Mouse (Mus musculus): ENCODE measurements around the gene Lipe. TPM values are rescaled to one million over a fixed set of nuclear protein-coding genes. Genes with fewer than 3 reads are reported as not detected.
"Not testable (repeated sequence)": the region's sequence is repeated elsewhere in the genome, so short reads cannot be mapped to it uniquely, and the experiment has no call there.

The Lipe gene
- polyA plus RNA-seq, 1 experiment from 2014 or later: 8.3 TPM

DNA sequence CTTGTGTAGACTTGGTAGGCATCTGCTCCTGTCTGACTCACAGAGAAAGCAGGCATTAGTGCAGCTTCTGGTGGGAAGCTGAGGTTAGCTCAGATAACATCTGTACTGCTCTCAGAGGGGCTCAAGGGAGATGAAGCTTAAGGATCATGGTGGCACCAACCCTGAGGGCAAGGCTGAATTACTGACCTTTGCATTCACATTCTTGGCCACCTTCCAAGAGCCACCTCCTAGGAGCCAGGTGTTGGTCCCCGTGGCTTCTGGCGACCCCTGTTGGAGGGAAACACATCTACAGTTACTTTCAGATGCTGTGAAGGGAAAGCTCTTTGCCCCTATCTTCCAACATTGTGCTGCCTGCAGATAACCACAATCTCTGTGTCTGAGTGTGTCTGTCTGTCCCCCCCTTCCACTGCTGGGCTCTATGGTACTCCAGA is 4.2 kb upstream of the Lipe start:
- no peak overlapping the region for H3K9ac ChIP-seq (ENCODE audit: low read length)
- no peak overlapping the region for H3K4me2 ChIP-seq (ENCODE audit: low read depth, low read length)
- peaks cover 6% of the 10 kb centered on the region; the same call in 1 of the 2 replicates for H3K4me1 ChIP-seq (ENCODE audit: control insufficient read depth, insufficient read depth, low read length)
- H3K27me3 ChIP-seq (ENCODE audit: control insufficient read depth, insufficient read depth, low read length): no peaks in the 10 kb centered on the region
- no peak overlapping the region for H3K27ac ChIP-seq (ENCODE audit: low read length)
- no peak overlapping the region for H3K4me3 ChIP-seq (ENCODE audit: low read length)
- 0% methylated on average over 2 of the region's 2 CpGs for WGBS
- no peaks in the 10 kb centered on the region for H3K36me3 ChIP-seq (ENCODE audit: control insufficient read depth, insufficient read depth)
- H3K9me3 ChIP-seq (replicated peaks; ENCODE audit: control insufficient read depth, low read length): no peaks in the 10 kb centered on the region
- ATAC-seq (replicated peaks; ENCODE audit: extremely low read depth, insufficient read depth, low FRiP score): peak; percentile 41; the same call in 1 of the 2 replicates

DNA sequence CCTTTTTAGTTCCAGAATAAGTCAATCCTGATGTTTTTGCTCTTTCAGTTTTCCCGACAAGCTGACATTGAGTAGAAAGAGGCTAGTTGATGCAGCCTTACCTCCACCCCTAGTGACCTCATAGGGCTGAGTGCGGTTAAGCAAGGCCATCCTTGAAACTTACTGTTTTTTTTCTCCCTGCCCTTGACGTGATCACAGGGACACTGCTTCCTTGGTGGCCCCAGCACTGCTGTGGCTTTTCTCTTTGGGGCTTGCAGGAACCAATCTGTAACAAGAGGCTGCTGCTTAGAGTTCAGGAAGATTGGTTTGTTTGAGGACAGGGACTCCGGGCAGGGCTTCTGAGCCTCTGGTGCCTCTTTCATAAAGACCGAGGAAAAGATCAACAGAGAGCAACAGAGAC is 3.5 kb upstream of the Lipe start:
- Histone ChIP-seq H3K4me3 (ENCODE audit: low read length) (no peak overlapping the region), H3K4me1 (ENCODE audit: control insufficient read depth, insufficient read depth, low read length) (peaks cover 6% of the 10 kb centered on the region; the same call in 1 of the 2 replicates), H3K9me3 (replicated peaks; ENCODE audit: control insufficient read depth, low read length) (no peaks in the 10 kb centered on the region), H3K4me2 (ENCODE audit: low read depth, low read length) (no peak overlapping the region), H3K27me3 (ENCODE audit: control insufficient read depth, insufficient read depth, low read length) (no peaks in the 10 kb centered on the region), H3K36me3 (ENCODE audit: control insufficient read depth, insufficient read depth) (no peaks in the 10 kb centered on the region), H3K27ac (ENCODE audit: low read length) (no peak overlapping the region), H3K9ac (ENCODE audit: low read length) (no peak overlapping the region)
- 57% methylated on average over 5 of the region's 5 CpGs for WGBS
- ATAC-seq (replicated peaks; ENCODE audit: extremely low read depth, insufficient read depth, low FRiP score): no peak

DNA sequence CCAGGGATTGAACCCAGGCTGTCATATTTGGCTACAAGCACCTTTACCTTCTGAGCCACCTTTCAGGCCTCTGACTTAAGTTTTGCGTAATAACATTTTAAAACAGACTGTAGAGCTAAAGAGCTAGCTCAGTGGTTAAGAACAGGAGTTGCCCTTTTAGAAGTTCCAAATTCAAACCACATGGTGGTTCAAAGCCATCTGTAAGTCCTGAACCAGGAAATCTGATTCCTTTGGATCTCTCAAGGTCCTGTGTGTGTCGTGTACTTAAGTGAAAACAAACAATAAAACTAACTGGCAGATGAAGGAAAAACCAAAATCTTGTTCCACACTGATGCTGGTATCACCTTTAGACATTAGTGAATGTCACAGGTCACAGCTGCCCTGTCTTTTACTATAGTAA is 3.0 kb upstream of the Lipe start:
- WGBS: 75% methylated on average over 2 of the region's 2 CpGs
- no peak overlapping the region for H3K9ac ChIP-seq (ENCODE audit: low read length)
- no peak overlapping the region for H3K4me2 ChIP-seq (ENCODE audit: low read depth, low read length)
- H3K36me3 ChIP-seq (ENCODE audit: control insufficient read depth, insufficient read depth): no peaks in the 10 kb centered on the region
- ATAC-seq (replicated peaks; ENCODE audit: extremely low read depth, insufficient read depth, low FRiP score): no peak
- H3K27ac ChIP-seq (ENCODE audit: low read length): no peak overlapping the region
- H3K4me1 ChIP-seq (ENCODE audit: control insufficient read depth, insufficient read depth, low read length): peaks cover 6% of the 10 kb centered on the region; the same call in 1 of the 2 replicates
- H3K4me3 ChIP-seq (ENCODE audit: low read length): no peak overlapping the region
- no peaks in the 10 kb centered on the region for H3K27me3 ChIP-seq (ENCODE audit: control insufficient read depth, insufficient read depth, low read length)
- H3K9me3 ChIP-seq (replicated peaks; ENCODE audit: control insufficient read depth, low read length): no peaks in the 10 kb centered on the region

DNA sequence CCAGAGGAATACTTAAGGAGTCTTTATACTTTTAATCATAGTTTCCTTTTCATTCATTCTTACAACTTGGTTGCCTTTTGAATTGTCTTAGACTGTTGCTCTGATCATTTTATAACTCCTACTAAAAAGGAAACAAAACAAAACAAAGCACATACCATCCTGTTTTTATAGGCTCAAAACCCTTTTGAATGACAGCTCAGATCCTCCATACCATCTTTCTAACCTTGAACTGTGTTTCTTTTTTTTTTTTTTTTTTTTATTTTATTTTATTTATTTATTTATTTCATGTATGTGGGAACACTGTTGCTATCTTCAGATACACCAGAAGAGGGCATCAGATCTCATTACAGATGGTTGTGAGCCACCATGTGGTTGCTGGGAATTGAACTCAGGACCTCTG is 518 bp upstream of the Lipe start:
- H3K27me3 ChIP-seq (ENCODE audit: control insufficient read depth, insufficient read depth, low read length); H3K4me2 ChIP-seq (ENCODE audit: low read depth, low read length); H3K4me3 ChIP-seq (ENCODE audit: low read length); ATAC-seq (replicated peaks; ENCODE audit: extremely low read depth, insufficient read depth, low FRiP score); H3K9me3 ChIP-seq (replicated peaks; ENCODE audit: control insufficient read depth, low read length); H3K9ac ChIP-seq (ENCODE audit: low read length); H3K36me3 ChIP-seq (ENCODE audit: control insufficient read depth, insufficient read depth); H3K27ac ChIP-seq (ENCODE audit: low read length): not testable (repeated sequence)
- H3K4me1 ChIP-seq (ENCODE audit: control insufficient read depth, insufficient read depth, low read length): peaks cover 15% of the 10 kb centered on the region

DNA sequence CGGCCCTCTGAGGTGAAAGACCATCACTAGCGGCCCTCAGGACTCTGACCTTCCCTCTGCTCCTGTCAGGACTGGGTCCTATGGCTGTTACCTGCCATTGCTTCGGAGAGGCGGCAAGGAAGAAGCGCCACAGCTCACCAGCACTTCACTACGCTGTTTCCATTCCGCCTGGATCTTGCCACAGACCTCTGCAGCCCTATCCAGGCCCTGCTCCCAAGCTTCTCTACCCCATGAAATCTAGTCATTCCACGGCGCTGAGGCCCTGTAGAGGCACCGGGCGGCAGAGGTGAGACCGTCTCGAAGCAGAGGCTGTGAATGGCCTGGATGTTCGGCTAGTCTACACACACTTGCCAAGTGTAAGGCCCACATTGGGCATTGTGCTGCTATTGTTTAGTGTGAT is 1.9 kb downstream of the Lipe start:
- WGBS: 85% methylated on average over 14 of the region's 14 CpGs
- no peak for ATAC-seq (replicated peaks; ENCODE audit: extremely low read depth, insufficient read depth, low FRiP score)

DNA sequence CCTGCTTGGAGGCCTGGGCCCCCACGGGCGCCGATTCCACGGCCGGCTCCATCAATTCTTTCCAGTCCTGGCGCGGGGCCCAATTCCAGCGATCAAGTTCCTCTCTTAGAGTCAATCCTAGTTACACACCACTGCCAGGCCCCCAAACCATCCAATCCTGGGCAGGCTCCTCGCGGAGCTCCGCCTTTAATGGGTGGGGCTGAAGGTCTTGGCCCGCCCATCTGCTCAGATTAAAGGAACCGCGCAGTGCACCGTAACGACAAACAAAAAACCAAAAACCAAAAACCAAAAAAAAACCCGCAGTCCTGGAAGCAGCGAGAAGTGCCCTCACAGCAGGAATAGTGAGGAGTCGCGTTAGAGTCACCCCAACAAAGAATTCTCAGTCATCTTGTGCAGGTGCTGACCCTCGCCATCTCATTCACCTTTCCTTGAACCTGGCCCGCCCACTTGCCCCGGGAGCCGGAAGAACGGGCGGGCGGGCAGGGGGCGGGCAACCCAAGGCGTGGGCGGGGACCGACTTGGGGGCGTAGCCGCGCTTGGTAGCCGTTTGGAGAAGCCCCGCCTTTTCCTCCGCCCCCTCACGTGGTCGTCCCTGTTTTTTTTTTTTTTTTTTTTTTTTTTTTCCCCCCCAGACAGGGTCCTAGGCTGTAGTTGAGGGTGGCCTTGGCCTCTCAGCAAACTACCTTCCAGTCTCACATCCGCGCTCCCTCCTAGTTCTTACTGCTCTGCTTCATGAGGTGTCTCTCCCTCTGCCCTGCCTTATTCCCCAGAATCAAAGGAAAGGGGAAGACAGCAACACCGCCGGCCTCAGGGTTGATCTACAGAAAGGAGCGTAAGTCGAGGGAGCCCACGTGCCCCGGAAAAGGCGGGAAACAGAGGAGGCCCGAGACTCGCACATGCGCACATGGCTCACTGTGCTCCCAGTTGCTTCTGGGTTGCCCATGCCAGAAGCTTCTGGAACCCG is 2.7 kb downstream of the Lipe start:
- Histone ChIP-seq H3K27me3 (ENCODE audit: control insufficient read depth, insufficient read depth, low read length) (no peaks in the 10 kb centered on the region), H3K36me3 (ENCODE audit: control insufficient read depth, insufficient read depth) (no peaks in the 10 kb centered on the region), H3K4me1 (ENCODE audit: control insufficient read depth, insufficient read depth, low read length) (peaks cover 17% of the 10 kb centered on the region), H3K9ac (ENCODE audit: low read length) (peak overlapping the region; percentile 81), H3K4me3 (ENCODE audit: low read length) (peak overlapping the region; percentile 83), H3K9me3 (replicated peaks; ENCODE audit: control insufficient read depth, low read length) (no peaks in the 10 kb centered on the region), H3K27ac (ENCODE audit: low read length) (peak overlapping the region; percentile 66), H3K4me2 (ENCODE audit: low read depth, low read length) (peak overlapping the region; percentile 81)
- peak; percentile 99 for ATAC-seq (replicated peaks; ENCODE audit: extremely low read depth, insufficient read depth, low FRiP score)
- 6% methylated on average over 47 of the region's 52 CpGs for WGBS

More for the DNA sequence above, 1.9 kb downstream of the Lipe start:
- Histone ChIP-seq H3K36me3 (ENCODE audit: control insufficient read depth, insufficient read depth) (no peaks in the 10 kb centered on the region), H3K4me2 (ENCODE audit: low read depth, low read length) (peak overlapping the region; percentile 81), H3K4me1 (ENCODE audit: control insufficient read depth, insufficient read depth, low read length) (peaks cover 14% of the 10 kb centered on the region), H3K9me3 (replicated peaks; ENCODE audit: control insufficient read depth, low read length) (no peaks in the 10 kb centered on the region), H3K4me3 (ENCODE audit: low read length) (no peak overlapping the region), H3K27ac (ENCODE audit: low read length) (peak overlapping the region; percentile 54), H3K9ac (ENCODE audit: low read length) (no peak overlapping the region), H3K27me3 (ENCODE audit: control insufficient read depth, insufficient read depth, low read length) (no peaks in the 10 kb centered on the region)

DNA sequence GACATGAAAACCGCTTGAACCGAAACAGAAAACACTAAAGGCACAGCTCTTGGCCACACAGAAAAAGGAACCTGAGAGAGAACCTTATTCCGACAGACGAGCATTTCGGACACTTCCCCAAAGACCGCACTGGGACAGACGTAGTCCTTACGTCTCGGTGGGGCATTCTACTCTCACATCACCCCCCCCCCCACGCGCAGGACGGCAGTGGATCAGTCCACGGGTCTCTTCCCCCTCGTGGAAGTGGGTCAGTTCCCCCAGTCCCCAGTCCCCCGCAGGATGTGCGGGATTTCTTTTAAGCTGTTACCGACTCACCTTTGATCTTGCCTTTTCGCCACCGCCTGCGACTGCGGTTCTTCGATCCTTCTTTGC is 3.3 kb downstream of the Lipe start:
- WGBS: 1% methylated on average over 22 of the region's 22 CpGs
- H3K27ac ChIP-seq (ENCODE audit: low read length): peak overlapping the region; percentile 49; the same call in 1 of the 2 replicates
- no peak for ATAC-seq (replicated peaks; ENCODE audit: extremely low read depth, insufficient read depth, low FRiP score)
- H3K4me2 ChIP-seq (ENCODE audit: low read depth, low read length): peak overlapping the region; percentile 81
- peak overlapping the region; percentile 83 for H3K4me3 ChIP-seq (ENCODE audit: low read length)
- H3K27me3 ChIP-seq (ENCODE audit: control insufficient read depth, insufficient read depth, low read length): no peaks in the 10 kb centered on the region
- H3K36me3 ChIP-seq (ENCODE audit: control insufficient read depth, insufficient read depth): no peaks in the 10 kb centered on the region
- peak overlapping the region; percentile 81 for H3K9ac ChIP-seq (ENCODE audit: low read length)
- H3K9me3 ChIP-seq (replicated peaks; ENCODE audit: control insufficient read depth, low read length): no peaks in the 10 kb centered on the region
- peaks cover 23% of the 10 kb centered on the region for H3K4me1 ChIP-seq (ENCODE audit: control insufficient read depth, insufficient read depth, low read length)

DNA sequence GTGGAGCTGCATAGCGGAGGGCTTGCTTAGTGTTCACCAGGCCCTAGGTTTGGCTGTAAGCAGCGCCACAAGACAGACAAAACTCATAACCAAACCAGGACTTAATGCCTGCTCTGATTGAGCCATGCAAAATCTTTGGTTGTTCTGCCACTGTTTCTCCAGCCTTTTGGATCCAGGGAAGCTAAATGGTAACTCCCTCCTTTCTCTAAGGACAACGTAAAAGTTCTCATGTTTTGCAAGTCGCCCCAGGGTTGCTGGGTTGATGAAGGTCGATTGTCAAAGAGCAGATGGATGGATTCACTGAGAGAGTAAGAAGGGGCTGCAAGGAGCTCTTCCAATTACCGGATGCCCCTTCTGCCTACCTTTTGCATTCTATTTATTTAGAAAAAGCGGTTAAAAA is 3.8 kb downstream of the Lipe start:
- H3K27me3 ChIP-seq (ENCODE audit: control insufficient read depth, insufficient read depth, low read length): no peaks in the 10 kb centered on the region
- ATAC-seq (replicated peaks; ENCODE audit: extremely low read depth, insufficient read depth, low FRiP score): no peak
- H3K27ac ChIP-seq (ENCODE audit: low read length): peak overlapping the region; percentile 49; the same call in 1 of the 2 replicates
- peaks cover 27% of the 10 kb centered on the region for H3K4me1 ChIP-seq (ENCODE audit: control insufficient read depth, insufficient read depth, low read length)
- peak overlapping the region; percentile 81 for H3K9ac ChIP-seq (ENCODE audit: low read length)
- 16% methylated on average over 7 of the region's 7 CpGs for WGBS
- peak overlapping the region; percentile 83 for H3K4me3 ChIP-seq (ENCODE audit: low read length)
- peak overlapping the region; percentile 81 for H3K4me2 ChIP-seq (ENCODE audit: low read depth, low read length)
- no peaks in the 10 kb centered on the region for H3K36me3 ChIP-seq (ENCODE audit: control insufficient read depth, insufficient read depth)
- no peaks in the 10 kb centered on the region for H3K9me3 ChIP-seq (replicated peaks; ENCODE audit: control insufficient read depth, low read length)

DNA sequence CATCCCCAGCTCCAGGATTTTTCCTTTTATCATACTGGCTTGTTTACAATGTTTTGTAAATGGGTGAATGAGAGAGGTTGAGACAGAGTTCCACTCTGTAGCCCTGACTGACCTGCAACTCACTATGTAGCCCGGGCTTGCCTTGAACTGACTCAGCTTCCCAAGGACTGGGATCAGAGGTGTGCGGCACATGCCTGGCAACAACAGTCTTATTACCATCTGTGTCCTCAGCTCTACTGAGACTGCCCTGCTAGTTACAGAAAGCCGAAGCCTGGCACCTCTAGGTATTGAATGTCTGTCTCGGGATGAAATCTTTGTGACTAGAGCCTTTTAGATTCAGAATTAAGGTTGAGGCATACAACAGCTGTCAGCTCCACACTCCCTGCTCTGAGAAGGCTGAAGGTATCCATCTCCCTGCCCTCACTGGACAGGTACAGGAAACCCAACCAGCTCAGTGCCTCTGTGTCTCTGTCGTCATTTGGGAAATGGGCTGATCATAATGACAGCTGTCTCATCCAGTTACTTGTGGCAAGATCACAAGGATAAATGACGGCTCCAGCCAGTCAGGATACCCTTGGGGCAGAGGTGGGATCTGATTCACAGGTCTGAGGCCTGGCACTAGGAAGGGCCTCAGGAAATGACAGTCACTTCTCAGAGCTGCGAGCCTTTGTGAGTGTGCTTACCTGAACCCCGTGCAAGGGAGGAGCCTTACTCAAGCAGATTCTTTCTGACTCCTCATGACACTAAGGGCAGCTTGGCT is 4.9 kb downstream of the Lipe start:
- peak overlapping the region; percentile 81; the same call in 1 of the 2 replicates for H3K4me2 ChIP-seq (ENCODE audit: low read depth, low read length)
- no peaks in the 10 kb centered on the region for H3K27me3 ChIP-seq (ENCODE audit: control insufficient read depth, insufficient read depth, low read length)
- peaks cover 34% of the 10 kb centered on the region for H3K4me1 ChIP-seq (ENCODE audit: control insufficient read depth, insufficient read depth, low read length)
- no peaks in the 10 kb centered on the region; the same call in 1 of the 2 replicates for H3K36me3 ChIP-seq (ENCODE audit: control insufficient read depth, insufficient read depth)
- H3K27ac ChIP-seq (ENCODE audit: low read length): no peak overlapping the region
- no peak for ATAC-seq (replicated peaks; ENCODE audit: extremely low read depth, insufficient read depth, low FRiP score)
- WGBS: 72% methylated on average over 8 of the region's 8 CpGs
- H3K9me3 ChIP-seq (replicated peaks; ENCODE audit: control insufficient read depth, low read length): no peaks in the 10 kb centered on the region
- H3K4me3 ChIP-seq (ENCODE audit: low read length): no peak overlapping the region
- no peak overlapping the region for H3K9ac ChIP-seq (ENCODE audit: low read length)

All from heart, embryonic 16.5 days (tissue).